Mouse (Mus musculus) kidney, postnatal 36 days (tissue): ENCODE results near the gene Cab39l.
"Not testable (repeated sequence)": the region's sequence is repeated elsewhere in the genome, so short reads cannot be mapped to it uniquely, and the experiment has no call there.

Source experiments
- DNase-seq, 2 experiments: peaks; one replicate each; pipeline ENCODE4 v3.0.0; 2021 to 2022; ENCODE audit warnings: mixed read lengths in 2 of 2

Cab39l gene

DNA sequence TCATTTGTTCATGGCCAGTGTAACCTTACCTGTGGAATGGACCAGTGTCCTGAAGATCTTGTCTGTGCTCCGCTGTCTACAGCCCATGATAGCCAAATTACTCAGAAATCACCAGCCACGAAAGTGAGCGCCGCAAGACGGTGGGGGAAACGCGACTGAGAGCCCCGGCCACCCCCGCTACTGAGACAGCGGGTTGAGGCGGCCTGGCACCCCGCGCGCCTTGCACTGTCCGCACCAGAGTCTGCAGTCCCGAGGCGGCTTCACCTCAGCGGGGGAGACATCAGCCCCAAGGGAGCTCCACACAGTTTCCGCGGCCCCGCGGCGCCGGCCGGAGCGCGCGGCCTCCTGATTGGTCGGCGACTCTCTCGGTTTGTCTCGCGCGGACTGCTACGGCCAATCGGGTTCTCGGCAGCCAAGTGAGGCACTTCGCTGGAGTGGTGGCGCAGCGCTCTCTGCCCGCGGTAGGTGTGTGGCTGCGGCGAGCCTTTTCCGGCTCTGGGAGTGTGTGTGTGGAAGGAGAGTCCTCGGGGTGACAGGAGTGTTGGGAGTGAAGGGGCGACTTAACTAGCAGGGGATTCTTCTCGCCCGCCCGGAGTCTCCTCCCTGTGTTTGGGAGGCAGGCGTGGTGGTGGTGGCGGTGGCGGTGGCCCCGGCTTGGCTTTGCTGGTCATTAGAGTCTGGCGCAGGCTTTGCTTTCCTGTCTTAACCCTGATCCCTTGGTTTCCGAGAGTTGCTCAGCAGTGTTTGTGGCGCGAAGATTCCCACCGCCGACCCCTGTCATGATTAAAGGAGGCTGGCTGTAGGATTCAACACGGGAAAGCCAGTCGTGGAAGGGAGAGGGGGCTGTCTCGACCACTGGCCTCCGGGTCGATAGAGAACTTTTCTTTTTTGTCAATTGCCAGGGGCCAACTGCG lies at the start of gene Cab39l, which contains the start of gene Setdb2:
Gene Cab39l, plus strand, starts transcription at position 415 of the 914 bp plus-strand sequence.
Gene Setdb2, minus strand, starts transcription at position 327 of the 914 bp plus-strand sequence.
- DNase-seq, result peak; percentile 96 to 97

DNA sequence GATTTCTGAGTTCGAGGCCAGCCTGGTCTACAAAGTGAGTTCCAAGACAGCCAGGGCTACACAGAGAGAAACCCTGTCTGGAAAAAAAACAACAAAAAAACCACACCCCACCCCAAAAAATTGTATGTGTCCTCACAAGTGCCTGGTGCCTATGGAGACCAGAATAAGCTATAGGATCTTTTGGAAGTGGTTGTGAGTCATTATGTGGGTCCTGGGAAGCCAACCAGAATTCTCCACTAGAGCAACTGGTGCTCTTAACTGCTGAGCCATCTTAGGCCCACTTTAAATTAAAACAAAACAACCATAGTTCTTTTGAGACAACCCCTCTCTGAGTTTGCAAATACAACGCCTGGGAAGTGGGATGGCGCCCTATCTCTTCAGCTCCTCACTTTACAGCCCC lies 45.5 kb upstream of the Cab39l start, which contains the start of gene Phf11c:
Gene Phf11c, minus strand, starts transcription at position 101 of the 400 bp plus-strand sequence.
- no peak for DNase-seq

DNA sequence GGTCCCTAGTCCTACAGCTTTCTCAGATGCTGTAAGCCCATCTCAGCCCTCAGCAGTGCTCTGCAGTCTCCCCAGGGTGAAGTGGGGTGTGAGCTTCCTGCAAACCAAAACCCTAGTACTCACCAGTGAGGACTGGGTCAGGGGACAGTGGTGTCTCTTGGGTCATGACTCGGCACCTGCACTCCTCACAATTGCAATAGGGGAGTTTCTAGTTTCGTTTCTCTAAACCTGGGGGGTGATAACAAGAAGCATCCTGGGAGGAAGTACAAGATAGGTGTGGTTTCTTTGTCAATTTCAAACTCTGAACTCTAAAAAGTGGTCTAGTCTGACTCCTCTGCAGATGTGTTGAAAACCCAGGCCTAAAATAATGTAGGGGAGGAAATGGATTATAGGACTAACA lies 43.8 kb upstream of the Cab39l start:
- DNase-seq, result peak in 1 of 2 experiments; percentile 2

DNA sequence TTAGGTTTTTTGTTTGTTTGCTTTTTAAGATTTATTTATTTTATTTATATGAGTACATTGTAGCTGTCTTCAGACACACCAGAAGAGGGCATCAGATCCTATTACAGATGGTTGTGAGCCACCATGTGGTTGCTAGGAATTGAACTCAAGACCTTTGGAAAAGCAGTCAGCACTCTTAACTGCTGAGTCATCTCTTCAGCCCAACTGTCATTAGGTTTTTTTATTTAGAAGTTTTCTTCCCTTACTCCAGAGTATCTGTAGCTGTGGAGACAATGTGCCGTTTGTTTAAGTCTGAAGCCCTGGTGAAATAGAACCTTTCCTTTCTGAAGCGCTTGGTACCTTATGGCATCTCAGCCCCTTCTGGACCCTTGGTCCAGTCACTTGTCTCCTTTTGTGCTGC lies 25.8 kb upstream of the Cab39l start:
- DNase-seq, result not testable (repeated sequence)

DNA sequence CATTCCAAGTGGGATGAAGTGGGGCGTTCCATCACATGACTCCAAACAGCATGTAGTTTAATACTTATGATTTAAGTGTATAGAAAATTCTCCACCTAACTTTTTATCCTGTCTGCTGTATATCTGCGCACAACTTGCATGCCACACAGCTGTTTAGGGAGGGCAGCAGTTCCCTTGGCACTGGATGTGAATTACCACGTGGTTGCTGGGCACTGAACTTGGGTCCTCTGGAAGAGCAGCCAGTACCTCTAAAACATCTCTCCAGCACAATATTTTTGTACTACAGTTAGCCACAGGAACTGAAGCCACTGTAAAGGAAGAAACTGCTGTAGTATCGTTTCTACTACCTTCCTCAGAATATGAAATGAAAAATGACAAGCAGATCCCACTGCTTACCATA lies 22.6 kb upstream of the Cab39l start:
- DNase-seq, result no peak

GRCm38 (mm10) chr14:59422912-59423663 lies 17.7 kb upstream of the Cab39l start:
- no peak for DNase-seq

- DNase-seq, result peak; percentile 13 to 29
These were observed 10.2 kb upstream of the Cab39l start for GRCm38 (mm10) chr14:59430556-59430955.

GRCm38 (mm10) chr14:59433902-59434301 lies 6.9 kb upstream of the Cab39l start:
- peak in 1 of 2 experiments; percentile 23 for DNase-seq

- DNase-seq, result no peak
These were observed 5.6 kb upstream of the Cab39l start for GRCm38 (mm10) chr14:59435206-59435605.

DNA sequence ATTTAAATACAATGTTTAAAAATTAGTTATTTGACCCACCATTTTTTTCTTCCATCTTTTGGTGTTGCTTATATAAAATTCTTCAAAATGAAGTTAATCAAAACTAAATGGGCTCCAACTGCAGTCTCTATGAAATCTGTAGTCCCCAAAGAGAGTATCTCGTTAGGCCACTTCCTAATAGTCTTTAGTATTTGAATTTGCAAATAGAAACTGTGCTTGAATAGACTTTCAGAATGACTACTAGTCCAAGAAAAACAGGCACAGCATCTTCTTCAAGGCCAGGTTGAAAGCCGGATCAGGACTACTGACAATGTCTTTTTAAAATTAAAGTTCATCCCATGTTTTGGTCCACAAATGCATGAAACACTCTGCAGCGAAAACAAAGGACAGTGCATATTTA lies 3.4 kb upstream of the Cab39l start:
- no peak for DNase-seq

DNA sequence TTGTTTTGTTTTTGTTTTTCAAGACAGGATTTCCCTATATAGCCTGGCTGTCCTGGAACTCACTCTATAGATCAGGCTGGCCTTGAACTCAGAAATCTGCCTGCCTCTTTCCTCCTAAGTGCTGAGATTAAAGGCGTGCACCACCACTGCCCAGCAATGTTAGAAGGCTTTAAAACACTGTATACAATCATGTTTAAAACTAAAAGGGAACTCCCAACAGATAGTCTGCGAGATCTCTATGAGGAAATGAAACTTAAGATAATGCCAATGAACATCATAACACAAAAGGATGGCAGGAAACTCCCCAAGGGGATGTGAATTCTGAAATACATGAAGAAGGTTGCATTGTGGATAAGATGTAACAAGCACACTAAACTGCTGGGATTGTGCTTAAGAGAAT lies 2.3 kb upstream of the Cab39l start:
- DNase-seq, result no peak

GRCm38 (mm10) chr14:59440039-59440438 lies 733 bp upstream of the Cab39l start:
- DNase-seq, result no peak

DNA sequence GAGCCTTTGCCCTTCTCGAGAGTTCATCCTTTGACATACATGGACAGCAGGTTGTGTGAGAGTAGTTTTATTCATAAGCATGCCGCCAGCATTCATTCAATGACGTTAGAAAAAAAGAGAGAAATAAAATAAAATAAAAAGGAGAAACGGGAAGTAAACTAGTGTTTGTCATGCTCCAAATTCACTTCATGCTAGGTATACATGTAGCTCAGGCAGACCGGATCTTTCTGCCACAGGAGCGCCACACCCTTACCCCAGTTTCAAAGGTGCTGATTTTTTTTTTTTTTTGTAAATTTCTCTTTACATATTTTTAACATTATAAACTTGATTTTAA lies 667 bp downstream of the Cab39l start:
- no peak for DNase-seq

GRCm38 (mm10) chr14:59445421-59445820 lies 4.6 kb downstream of the Cab39l start:
- no peak for DNase-seq

DNA sequence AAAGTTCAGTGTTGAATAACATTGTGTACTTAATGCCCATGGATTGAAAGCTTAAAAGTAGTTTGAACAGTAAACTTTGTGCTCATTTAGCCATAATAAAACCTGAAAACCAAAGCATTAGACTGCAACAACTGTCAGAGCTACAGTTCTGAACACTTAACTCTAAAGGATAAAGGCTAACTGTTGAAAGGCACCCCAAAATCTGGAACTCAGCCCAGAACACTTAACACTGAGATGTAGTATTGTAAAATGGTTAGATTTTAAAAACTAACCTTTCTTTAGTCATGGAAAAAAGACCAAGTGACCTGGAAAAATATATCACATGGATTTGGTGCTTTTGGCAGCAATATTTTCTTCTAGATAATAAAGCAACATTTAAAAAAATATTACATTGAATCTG lies 7.2 kb downstream of the Cab39l start:
- DNase-seq, result peak; percentile 63 to 78

- no peak for DNase-seq
These were observed 25.7 kb downstream of the Cab39l start for GRCm38 (mm10) chr14:59466503-59466902.

- DNase-seq, result peak; percentile 23 to 40
These were observed 27.0 kb downstream of the Cab39l start for GRCm38 (mm10) chr14:59467798-59468197.

- no peak for DNase-seq
These were observed 30.0 kb downstream of the Cab39l start for GRCm38 (mm10) chr14:59470781-59471180.

GRCm38 (mm10) chr14:59478699-59479098 lies 37.9 kb downstream of the Cab39l start:
- DNase-seq, result peak; percentile 13 to 51

DNA sequence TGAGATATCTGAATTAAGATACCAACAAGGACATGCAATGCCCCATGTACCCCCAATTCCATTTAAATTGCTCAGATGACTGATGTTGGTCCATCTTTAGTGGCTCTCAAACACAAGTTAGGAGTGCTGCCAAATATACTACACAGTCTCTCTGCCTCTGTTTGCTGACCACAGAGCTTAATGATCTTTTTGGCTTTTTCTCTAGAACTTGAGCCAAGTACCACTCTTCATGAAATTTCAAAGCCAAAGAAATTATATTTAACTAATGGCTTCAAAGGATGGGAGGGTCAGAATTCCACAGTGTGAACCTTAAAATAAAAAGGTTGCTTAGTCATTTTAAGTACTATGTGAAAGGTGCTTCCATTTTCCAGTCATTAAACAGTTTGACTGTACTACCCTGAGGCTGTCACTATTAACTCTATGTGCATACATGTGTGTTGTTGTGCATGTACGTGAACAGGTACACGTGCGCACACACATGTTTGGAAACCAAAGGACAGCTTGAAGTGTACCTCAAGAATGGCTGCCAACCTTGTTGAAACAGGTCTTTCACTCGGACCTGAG lies 44.6 kb downstream of the Cab39l start:
- no peak for DNase-seq

DNA sequence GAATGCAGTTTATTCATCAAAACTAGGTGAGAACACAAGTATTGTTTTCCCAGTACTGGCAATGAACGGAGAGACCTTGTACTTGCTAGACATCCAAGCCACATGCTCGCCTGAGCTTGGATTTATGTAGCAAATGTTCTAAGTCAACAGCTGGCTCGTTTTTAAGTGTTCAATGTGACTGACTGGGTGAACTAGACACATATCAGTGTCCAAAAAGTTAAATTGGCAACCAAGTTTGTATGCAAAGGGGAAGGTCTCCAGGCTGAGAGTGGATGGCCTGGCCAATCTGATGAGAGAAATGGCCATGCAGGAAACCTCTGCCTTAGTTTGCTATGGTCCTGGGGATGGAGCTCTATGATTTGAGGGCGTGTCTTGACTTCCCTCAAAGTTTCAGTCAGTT lies 51.6 kb downstream of the Cab39l start:
- DNase-seq, result no peak

DNA sequence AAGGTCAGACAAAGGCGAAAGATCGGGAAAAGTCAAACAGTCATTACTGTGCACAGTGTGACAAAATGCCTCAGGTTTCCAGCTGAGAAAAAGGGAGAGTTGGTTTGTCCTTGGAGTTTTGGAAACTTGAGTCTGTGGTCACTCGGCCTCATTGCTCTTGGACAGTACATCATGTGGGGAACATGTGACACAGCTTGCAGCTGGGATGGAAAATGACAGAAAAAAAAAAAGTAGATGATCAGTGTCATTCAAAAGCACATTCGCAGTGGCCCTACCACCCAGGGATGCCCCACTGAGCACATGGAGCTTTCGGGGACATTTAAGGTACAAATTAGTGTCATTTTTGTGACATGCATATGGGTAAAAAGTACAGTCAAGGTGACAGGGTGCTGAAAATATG lies 57.2 kb downstream of the Cab39l start:
- no peak for DNase-seq

- no peak for DNase-seq
These were observed 64.1 kb downstream of the Cab39l start for GRCm38 (mm10) chr14:59504831-59505230.
